Mouse (Mus musculus) spleen, adult 2 months (tissue): ENCODE results near the gene Maml3.

Experiments
- CTCF ChIP-seq: fragments of 200-500 bp; IDR thresholded peaks from 2 replicates; pipeline ENCODE4 v1.5.1; 2011; ENCODE audit warnings: mild to moderate bottlenecking, inconsistent platforms; ENCODE audit not compliant: insufficient read depth, insufficient read length, insufficient replicate concordance; ENCODE audit errors: extremely low read depth
- POLR2A ChIP-seq: fragments of 200-500 bp; IDR thresholded peaks from 2 replicates; pipeline ENCODE4 v1.6.1; 2011; ENCODE audit warnings: low read depth, low read length, inconsistent platforms

DNA sequence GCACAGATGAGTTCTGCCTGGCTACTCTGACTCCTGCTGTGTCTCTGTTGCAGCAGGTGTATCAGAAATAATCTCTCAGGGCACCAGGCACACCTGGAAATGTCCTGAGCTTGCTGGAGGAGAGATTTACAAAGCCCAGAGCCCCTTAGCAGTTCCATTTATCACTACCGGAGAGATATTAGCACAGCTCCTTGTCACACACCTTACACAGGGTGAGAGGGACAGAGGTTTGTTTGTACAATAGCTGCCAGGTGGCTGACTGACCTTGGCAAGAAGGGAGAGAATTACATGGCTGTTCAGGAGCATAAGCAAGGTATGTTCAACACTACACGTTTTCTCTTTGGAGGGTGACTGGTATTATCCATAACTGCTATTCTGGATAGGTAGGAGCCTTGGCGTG, 409.2 kb downstream of the Maml3 start:
- TF ChIP-seq CTCF (no peak), POLR2A (no peak)
